Mouse (Mus musculus) stomach, embryonic 16.5 days (tissue): Measurements from ENCODE around the gene Ppm1l. TPM values are rescaled to one million over a fixed set of nuclear protein-coding genes. Genes with fewer than 3 reads are reported as not detected.

Experiments used
- ATAC-seq: fragments of 200-750 bp; cut with Nextera tagmentation; 2 replicates; pipeline ENCODE4 v1.8.0; 2017; ENCODE audit warnings: moderate number of reproducible peaks, moderate TSS enrichment; ENCODE audit not compliant: insufficient read depth, low FRiP score
- H3K27ac ChIP-seq: fragments of 300-500 bp; sonication (generic); 2 replicates; pipeline ENCODE4 v1.5.1; 2014; ENCODE audit warnings: low read length
- H3K27me3 ChIP-seq: fragments of 300-500 bp; sonication (generic); 2 replicates; pipeline ENCODE4 v1.6.1; 2014; ENCODE audit warnings: low read length, control low read depth, mixed read lengths; ENCODE audit not compliant: control insufficient read depth, insufficient read depth
- H3K36me3 ChIP-seq: fragments of 300-500 bp; sonication (generic); 2 replicates; pipeline ENCODE4 v1.6.1; 2014; ENCODE audit warnings: low read length; ENCODE audit not compliant: control insufficient read depth, insufficient read depth
- H3K4me1 ChIP-seq: fragments of 300-500 bp; sonication (generic); 2 replicates; pipeline ENCODE4 v1.6.1; 2014; ENCODE audit warnings: low read length, control low read depth, mixed read lengths; ENCODE audit not compliant: control insufficient read depth, insufficient read depth
- H3K4me2 ChIP-seq: fragments of 300-500 bp; sonication (generic); 2 replicates; pipeline ENCODE4 v1.6.1; 2014; ENCODE audit warnings: low read depth, low read length, mixed read lengths
- H3K4me3 ChIP-seq: fragments of 300-500 bp; sonication (generic); replicated peaks from 2 replicates; pipeline ENCODE4 v1.5.1; 2014; ENCODE audit warnings: mild to moderate bottlenecking, low read length
- H3K9ac ChIP-seq: fragments of 300-500 bp; sonication (generic); 2 replicates; pipeline ENCODE4 v1.6.1; 2014; ENCODE audit warnings: low read length
- H3K9me3 ChIP-seq: fragments of 300-500 bp; sonication (generic); replicated peaks from 2 replicates; pipeline ENCODE4 v1.6.1; 2016; ENCODE audit warnings: low read length, control low read depth; ENCODE audit not compliant: control insufficient read depth
- WGBS: fragments of 180-500 bp; shearing (Covaris S2); extraction: QIAGEN DNeasy Blood & Tissue Kit; methylation state at CpG from one replicate; pipeline ENCODE4 v1.1.7; 2014; 5-methylcytosine and 5-hydroxymethylcytosine counted together
- polyA plus RNA-seq: library from polyadenylated mRNA; unstranded; fragments of >200 nt; fragmentation: Nextera tagmentation; extraction: Ambion mirVana; gene quantifications from 2 replicates; pipeline ENCODE4 v1.2.1, GENCODE M21; 2015

The Ppm1l gene
- polyA plus RNA-seq, 1 experiment from 2014 or later = 7.3 TPM

- WGBS = 89% methylated on average over 4 of the region's 4 CpGs
- ATAC-seq = no peak
Measured at GRCm38 (mm10) chr3:69346514-69346913, 29.9 kb downstream of the Ppm1l start.

GRCm38 (mm10) chr3:69348197-69348920 lies 31.7 kb downstream of the Ppm1l start:
- 73% methylated on average over 11 of the region's 11 CpGs for WGBS
- H3K27ac ChIP-seq = no peak overlapping the region
- H3K27me3 ChIP-seq = no peaks in the 10 kb centered on the region
- H3K9me3 ChIP-seq = no peaks in the 10 kb centered on the region
- no peak overlapping the region for H3K4me2 ChIP-seq
- no peak overlapping the region for H3K4me3 ChIP-seq
- H3K9ac ChIP-seq = no peak overlapping the region
- ATAC-seq = no peak
- H3K36me3 ChIP-seq = no peaks in the 10 kb centered on the region
- H3K4me1 ChIP-seq = 0 out of 2 replicates have a peak, but pooled peaks cover 2% of the 10 kb centered on the region

More at GRCm38 (mm10) chr3:69346514-69346913, 29.9 kb downstream of the Ppm1l start:
- Histone ChIP-seq H3K9ac (no peak overlapping the region), H3K4me1 (0 out of 2 replicates have a peak, but pooled peaks cover 2% of the 10 kb centered on the region), H3K27me3 (no peaks in the 10 kb centered on the region), H3K36me3 (no peaks in the 10 kb centered on the region), H3K9me3 (no peaks in the 10 kb centered on the region), H3K27ac (no peak overlapping the region), H3K4me2 (no peak overlapping the region), H3K4me3 (no peak overlapping the region)

- ATAC-seq = no peak
Measured at GRCm38 (mm10) chr3:69348921-69349237, 32.2 kb downstream of the Ppm1l start.

GRCm38 (mm10) chr3:69349973-69350372 lies 33.3 kb downstream of the Ppm1l start:
- Histone ChIP-seq H3K9me3 (no peaks in the 10 kb centered on the region), H3K27me3 (no peaks in the 10 kb centered on the region), H3K27ac (no peak overlapping the region), H3K4me2 (no peak overlapping the region), H3K4me1 (0 out of 2 replicates have a peak, but pooled peaks cover 2% of the 10 kb centered on the region), H3K36me3 (no peaks in the 10 kb centered on the region), H3K9ac (no peak overlapping the region), H3K4me3 (no peak overlapping the region)
- WGBS = 92% methylated on average over 6 of the region's 6 CpGs
- ATAC-seq = no peak

More at GRCm38 (mm10) chr3:69348921-69349237, 32.2 kb downstream of the Ppm1l start:
- Histone ChIP-seq H3K4me3 (no peak overlapping the region), H3K36me3 (no peaks in the 10 kb centered on the region), H3K9me3 (no peaks in the 10 kb centered on the region), H3K4me2 (no peak overlapping the region), H3K4me1 (0 out of 2 replicates have a peak, but pooled peaks cover 2% of the 10 kb centered on the region), H3K27ac (no peak overlapping the region), H3K27me3 (no peaks in the 10 kb centered on the region), H3K9ac (no peak overlapping the region)
- 68% methylated on average over 4 of the region's 4 CpGs for WGBS

- H3K4me2 ChIP-seq = no peak overlapping the region
- H3K4me3 ChIP-seq = no peak overlapping the region
- no peak for ATAC-seq
- no peak overlapping the region for H3K27ac ChIP-seq
- no peak overlapping the region for H3K9ac ChIP-seq
- 0 out of 2 replicates have a peak, but pooled peaks cover 2% of the 10 kb centered on the region for H3K4me1 ChIP-seq
- H3K36me3 ChIP-seq = no peaks in the 10 kb centered on the region
- 79% methylated on average over 1 of the region's 1 CpGs for WGBS
- no peaks in the 10 kb centered on the region for H3K9me3 ChIP-seq
- no peaks in the 10 kb centered on the region for H3K27me3 ChIP-seq
Measured at GRCm38 (mm10) chr3:69352194-69352593, 35.5 kb downstream of the Ppm1l start.

GRCm38 (mm10) chr3:69354681-69355080 lies 38.0 kb downstream of the Ppm1l start:
- ATAC-seq = no peak

GRCm38 (mm10) chr3:69356078-69356665 lies 39.5 kb downstream of the Ppm1l start:
- Histone ChIP-seq H3K4me2 (no peak overlapping the region), H3K9ac (no peak overlapping the region), H3K4me1 (peaks cover 3% of the 10 kb centered on the region; the same call in 1 of the 2 replicates), H3K27ac (no peak overlapping the region), H3K36me3 (no peaks in the 10 kb centered on the region), H3K9me3 (no peaks in the 10 kb centered on the region), H3K27me3 (no peaks in the 10 kb centered on the region), H3K4me3 (no peak overlapping the region)
- whole genome bisulfite sequencing = 76% methylated on average over 7 of the region's 7 CpGs
- ATAC-seq = no peak

More at GRCm38 (mm10) chr3:69354681-69355080, 38.0 kb downstream of the Ppm1l start:
- 68% methylated on average over 2 of the region's 2 CpGs for WGBS
- Histone ChIP-seq H3K36me3 (no peaks in the 10 kb centered on the region), H3K4me3 (no peak overlapping the region), H3K4me1 (no peaks in the 10 kb centered on the region), H3K9ac (no peak overlapping the region), H3K27me3 (no peaks in the 10 kb centered on the region), H3K27ac (no peak overlapping the region), H3K4me2 (no peak overlapping the region), H3K9me3 (no peaks in the 10 kb centered on the region)

GRCm38 (mm10) chr3:69356781-69357180 lies 40.1 kb downstream of the Ppm1l start:
- no peak overlapping the region for H3K4me2 ChIP-seq
- no peak overlapping the region for H3K9ac ChIP-seq
- ATAC-seq = no peak
- WGBS = 73% methylated on average over 5 of the region's 5 CpGs
- H3K27ac ChIP-seq = no peak overlapping the region
- no peaks in the 10 kb centered on the region for H3K27me3 ChIP-seq
- no peak overlapping the region for H3K4me3 ChIP-seq
- H3K4me1 ChIP-seq = peaks cover 3% of the 10 kb centered on the region; the same call in 1 of the 2 replicates
- no peaks in the 10 kb centered on the region for H3K36me3 ChIP-seq
- no peaks in the 10 kb centered on the region for H3K9me3 ChIP-seq

- H3K9ac ChIP-seq = no peak overlapping the region
- no peaks in the 10 kb centered on the region for H3K27me3 ChIP-seq
- H3K4me3 ChIP-seq = no peak overlapping the region
- H3K4me2 ChIP-seq = no peak overlapping the region
- 78% methylated on average over 12 of the region's 12 CpGs for WGBS
- H3K27ac ChIP-seq = no peak overlapping the region
- no peak for ATAC-seq
- no peaks in the 10 kb centered on the region for H3K9me3 ChIP-seq
- H3K36me3 ChIP-seq = no peaks in the 10 kb centered on the region
- peaks cover 3% of the 10 kb centered on the region; the same call in 1 of the 2 replicates for H3K4me1 ChIP-seq
Measured at GRCm38 (mm10) chr3:69357897-69358619, 41.4 kb downstream of the Ppm1l start.
